In genomic region chr1:171940626-171941025, GRCm38 (mm10) we compare ENCODE assay signal across 20 mouse cellular contexts. TPM values are rescaled to one million over a fixed set of nuclear protein-coding genes. Genes with fewer than 3 reads are reported as not detected.
"Had no signal": no experiment of that assay in that cellular context is flagged by ENCODE, and none has a peak within 500 bp of the region (broad histone marks: within the 10 kb centered on the region; RNA-seq: fewer than 3 reads in every experiment).

No protein-coding gene starts in this region.

- H3K27ac ChIP-seq: neural tube, embryonic 13.5 days; neural tube, embryonic 15.5 days; stomach, embryonic 15.5 days; stomach, postnatal 0 days had no signal

- H3K27me3 ChIP-seq: neural tube, embryonic 13.5 days; neural tube, embryonic 15.5 days; stomach, embryonic 15.5 days had no signal

- H3K9me3 ChIP-seq: neural tube, embryonic 13.5 days; neural tube, embryonic 15.5 days; stomach, embryonic 15.5 days had no signal

- H3K9ac ChIP-seq: neural tube, embryonic 13.5 days; neural tube, embryonic 15.5 days; stomach, embryonic 15.5 days had no signal

- H3K4me2 ChIP-seq: neural tube, embryonic 13.5 days; neural tube, embryonic 15.5 days; stomach, embryonic 15.5 days had no signal

- H3K4me1 ChIP-seq: neural tube, embryonic 13.5 days; neural tube, embryonic 15.5 days; stomach, embryonic 15.5 days had no signal

- H3K36me3 ChIP-seq: neural tube, embryonic 13.5 days; neural tube, embryonic 15.5 days; stomach, embryonic 15.5 days had no signal

- DNase-seq: retina, postnatal 1 day; right cerebral cortex, adult 18-20 months; right cerebral cortex, postnatal 14 days; right cerebral cortex, postnatal 25 days; right cerebral cortex, postnatal 4 days; spleen, adult 18-20 months; thymus, adult 18-20 months; thymus, adult 2 months; thymus, postnatal 14 days; thymus, postnatal 25 days; thymus, postnatal 36 days; thymus, postnatal 4 days had no signal

- H3K4me3 ChIP-seq: neural tube, embryonic 13.5 days; neural tube, embryonic 15.5 days; stomach, embryonic 15.5 days had no signal

RNA-seq across cellular contexts. Expression of gene Slamf6, which starts 23.3 kb away (rescaled TPM):
- polyA plus RNA-seq: neural tube, embryonic 14.5 days; stomach, embryonic 14.5 days; testis, adult 2 months had no signal

RNA-seq across cellular contexts. Expression of gene Gm10521, which starts 45.2 kb away (rescaled TPM):
- polyA plus RNA-seq: neural tube, embryonic 13.5 days; neural tube, embryonic 14.5 days; neural tube, embryonic 15.5 days; stomach, embryonic 14.5 days; stomach, embryonic 15.5 days; stomach, embryonic 16.5 days; stomach, postnatal 0 days had no signal
